10 mouse cellular contexts compared by ENCODE assay signal in genomic region chr10:70436656-70437055, GRCm38 (mm10).
"Had no signal": no experiment of that assay in that cellular context is flagged by ENCODE, and none has a peak within 500 bp of the region (broad histone marks: within the 10 kb centered on the region; RNA-seq: fewer than 3 reads in every experiment).

No protein-coding gene starts in this region.

- H3K27ac ChIP-seq: limb, embryonic 13.5 days; liver, embryonic 14.5 days; midbrain, embryonic 10.5 days; neural tube, embryonic 15.5 days; stomach, postnatal 0 days had no signal

- H3K4me3 ChIP-seq: limb, embryonic 13.5 days; midbrain, embryonic 10.5 days; myocyte; neural tube, embryonic 15.5 days had no signal

- H3K9me3 ChIP-seq: limb, embryonic 13.5 days; midbrain, embryonic 10.5 days; neural tube, embryonic 15.5 days had no signal

- H3K9ac ChIP-seq: limb, embryonic 13.5 days; liver, embryonic 14.5 days; neural tube, embryonic 15.5 days had no signal

- DNase-seq: left cerebral cortex, postnatal 4 days; midbrain, embryonic 14.5 days; right cerebral cortex, adult 18-20 months; thymus, postnatal 4 days had no signal

- H3K4me2 ChIP-seq: limb, embryonic 13.5 days; neural tube, embryonic 15.5 days had no signal

- H3K36me3 ChIP-seq: limb, embryonic 13.5 days; midbrain, embryonic 10.5 days; neural tube, embryonic 15.5 days had no signal

- H3K27me3 ChIP-seq: neural tube, embryonic 15.5 days had no signal
